Mouse (Mus musculus): ENCODE data around the gene Kif3c. TPM values are rescaled to one million over a fixed set of nuclear protein-coding genes. Genes with fewer than 3 reads are reported as not detected.

Gene Kif3c
- polyA plus RNA-seq, 1 experiment from 2014 or later, result 12.5 TPM

DNA sequence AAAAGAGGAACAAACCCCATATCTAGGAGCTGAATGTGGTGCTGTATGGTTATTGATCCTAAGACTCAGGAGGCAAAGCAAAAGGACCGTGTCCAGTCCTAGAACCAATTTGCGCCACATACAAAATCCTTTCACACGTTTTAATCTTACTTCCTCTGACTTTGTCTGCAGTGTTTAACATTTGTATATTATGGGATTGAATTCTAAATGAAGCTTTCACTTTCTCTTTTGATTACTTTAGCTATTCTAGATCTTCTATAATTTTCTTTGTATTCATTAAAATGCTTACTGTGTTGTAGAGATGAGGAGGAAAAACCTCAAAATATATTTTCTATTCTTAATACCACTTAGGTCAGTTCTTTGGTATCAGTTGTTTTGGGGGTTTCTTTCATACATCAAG is 88.6 kb downstream of the Kif3c start:
- no peak for ATAC-seq (ENCODE audit: insufficient number of reproducible peaks, low FRiP score, low TSS enrichment, low read depth)
- Histone ChIP-seq H3K4me3 (no peak overlapping the region), H3K27ac (no peak overlapping the region), H3K4me1 (no peaks in the 10 kb centered on the region), H3K9ac (no peak overlapping the region), H3K4me2 (no peak overlapping the region), H3K27me3 (no peaks in the 10 kb centered on the region), H3K9me3 (no peaks in the 10 kb centered on the region), H3K36me3 (peaks cover 40% of the 10 kb centered on the region)
- 95% methylated on average over 3 of the region's 3 CpGs for WGBS

Other genes with a start within 250 kb of the Kif3c start
- gene Rab10, start 55.2 kb upstream of the Kif3c start, polyA plus RNA-seq (2015; fragmentation: Nextera tagmentation; extraction: Ambion mirVana), result 91.3 and 98.3 TPM in 2 replicates
- 16.0 and 17.4 TPM in 2 replicates for gene Asxl2, start 61.7 kb downstream of the Kif3c start, polyA plus RNA-seq (2015; fragmentation: Nextera tagmentation; extraction: Ambion mirVana)
- 24.5 and 28.6 TPM in 2 replicates for gene Dtnb, start 207.2 kb downstream of the Kif3c start, polyA plus RNA-seq (2015; fragmentation: Nextera tagmentation; extraction: Ambion mirVana)